Mouse (Mus musculus): ENCODE results near the gene Zkscan14.

DNA sequence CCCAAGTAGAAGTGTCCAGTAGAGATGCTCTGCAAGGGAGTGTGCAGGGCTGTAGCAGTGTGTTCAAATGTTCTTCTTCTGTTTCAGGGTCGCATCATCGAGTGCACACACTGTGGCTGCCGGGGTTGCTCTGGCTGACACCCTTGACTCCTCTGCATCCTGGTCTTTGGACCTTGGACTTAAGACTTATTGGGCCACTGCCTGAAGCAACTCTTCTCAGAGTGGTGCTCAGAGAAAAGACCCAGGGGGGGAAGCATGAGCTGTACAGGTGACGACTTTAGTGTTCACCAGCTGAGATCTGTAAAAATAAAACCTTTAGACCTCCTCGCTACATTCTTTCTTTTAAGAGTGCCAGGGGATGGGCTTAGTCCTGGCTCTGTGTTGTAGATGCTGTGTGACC lies 53.9 kb downstream of the Zkscan14 start:
- TF ChIP-seq CTCF (IDR thresholded peaks at IDR 0.05) (no peak), EP300 (IDR thresholded peaks at IDR 0.05) (no peak)
